Mouse (Mus musculus): ENCODE data around the gene Plekhs1.

Gene Plekhs1

DNA sequence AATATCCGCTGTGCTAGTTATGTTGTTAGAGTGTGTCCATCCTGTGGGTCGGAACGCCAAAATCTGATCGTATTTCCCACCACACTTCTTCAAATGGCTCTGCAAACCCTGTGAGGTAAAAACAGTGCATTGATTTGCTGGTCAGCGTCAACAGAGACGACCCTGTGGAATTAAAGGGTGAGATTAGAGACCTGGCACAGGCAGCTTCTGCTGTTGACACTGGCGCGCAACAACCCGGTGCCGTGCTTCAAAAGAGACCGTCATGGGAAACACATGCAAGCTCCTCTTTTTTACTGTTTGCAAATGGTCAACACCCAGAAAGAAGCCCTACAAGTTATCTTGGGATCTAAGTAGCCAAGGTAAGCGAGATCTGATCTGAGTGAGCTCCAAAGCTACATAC lies 69.8 kb downstream of the Plekhs1 start:
- DNase-seq, result peak; percentile 70

DNA sequence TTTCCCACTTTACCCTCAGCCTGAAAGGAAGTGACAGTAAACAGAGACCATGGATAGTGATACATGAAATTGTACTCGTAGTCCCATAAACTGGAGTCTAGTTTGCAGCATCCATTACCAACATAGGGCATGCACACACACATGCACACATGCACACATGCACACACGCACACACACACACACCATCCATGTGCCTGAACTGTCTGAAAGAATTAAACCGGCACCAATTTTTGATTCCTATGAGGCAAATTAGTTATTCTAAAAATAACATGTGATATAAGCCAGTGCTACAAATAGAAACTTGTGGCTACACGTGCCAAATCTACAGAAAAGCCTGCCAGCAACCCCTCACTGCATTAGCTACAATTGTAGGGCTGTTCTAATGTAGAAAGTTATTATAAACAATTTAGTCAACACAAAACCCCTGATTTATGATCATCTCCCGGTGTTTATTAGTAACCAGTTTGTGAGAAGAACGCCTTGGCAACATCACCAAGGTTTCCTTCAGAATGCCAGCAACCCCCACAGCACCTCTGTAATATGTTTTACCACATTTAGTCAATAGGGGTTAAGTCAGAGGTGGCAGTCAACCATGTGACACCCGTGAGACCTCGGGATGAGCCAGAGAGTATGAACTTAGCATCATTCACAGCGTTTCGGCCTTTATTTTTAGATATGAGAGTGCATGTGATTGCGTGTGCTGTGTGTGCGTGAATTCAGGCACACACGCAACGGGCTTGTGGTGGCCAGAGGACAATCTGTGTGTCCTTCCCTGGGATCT lies 72.0 kb downstream of the Plekhs1 start:
- peak; percentile 91 for DNase-seq

DNA sequence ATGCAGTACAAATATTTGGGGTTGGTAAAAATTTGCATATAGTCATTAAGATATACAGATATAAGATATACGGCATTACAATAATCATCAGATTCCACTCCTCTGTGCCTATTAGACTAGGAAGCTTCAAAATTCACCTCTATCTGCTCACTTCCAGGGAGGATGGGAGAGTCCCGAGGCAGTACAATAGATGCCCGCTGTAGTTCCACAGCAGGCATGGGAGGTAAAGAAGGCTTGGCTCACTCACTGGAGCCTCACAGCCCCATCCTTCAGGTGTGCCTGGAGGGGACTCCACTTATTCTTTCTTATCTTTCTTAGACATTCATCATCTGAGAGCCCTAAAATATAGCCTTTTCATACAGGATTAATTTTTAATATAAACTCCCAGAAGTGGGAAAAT lies 72.9 kb downstream of the Plekhs1 start:
- peak; percentile 61 for DNase-seq

DNA sequence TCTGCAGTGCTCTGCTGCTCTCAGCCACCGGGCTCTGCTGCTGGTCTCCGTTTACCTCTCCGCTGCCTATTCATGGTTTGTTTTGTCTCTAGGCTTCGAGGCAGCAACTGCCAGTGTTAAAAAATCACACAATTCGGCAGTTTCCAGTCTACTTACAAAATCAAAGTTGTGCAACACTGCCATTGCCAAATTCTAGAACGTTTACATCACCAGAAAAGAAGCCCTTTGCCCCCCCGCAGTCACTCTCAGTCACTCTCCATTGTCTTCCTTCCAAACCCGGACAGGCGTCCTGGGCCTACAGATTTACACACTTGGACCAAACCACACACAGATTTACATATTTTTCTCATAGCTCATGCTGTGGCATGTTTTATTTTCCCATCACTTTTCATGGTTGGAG lies 73.6 kb downstream of the Plekhs1 start:
- DNase-seq, result peak; percentile 94

DNA sequence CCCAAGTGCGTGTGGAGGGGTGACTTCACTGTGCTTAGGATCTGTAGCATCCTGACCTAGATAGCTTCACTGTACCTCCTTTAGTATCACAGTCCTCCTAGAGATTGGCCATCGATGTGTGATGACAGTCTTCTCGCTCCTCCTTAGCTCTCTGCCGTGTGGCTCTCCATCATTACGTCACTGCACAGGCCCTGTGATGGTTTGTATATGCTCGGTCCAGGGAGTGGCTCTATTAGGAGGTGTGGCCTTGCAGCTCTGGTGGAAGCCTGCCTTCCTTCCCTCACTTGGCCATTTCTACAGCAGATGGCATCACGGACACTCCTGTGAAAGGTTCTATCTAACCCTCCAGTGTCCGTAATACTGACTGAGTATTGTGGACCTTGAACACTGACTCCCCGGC lies 74.3 kb downstream of the Plekhs1 start:
- peak; percentile 68 for DNase-seq
